Comparison of ENCODE assay signal across 14 mouse cellular contexts in genomic region chr5:99402784-99403183, GRCm38 (mm10).
DNase-seq lines count a peak whose midpoint lies in the region; ATAC-seq lines count a peak whose summit lies in the region.
"Had no signal": no experiment of that assay in that cellular context is flagged by ENCODE, and none has a peak within 500 bp of the region (broad histone marks: within the 10 kb centered on the region; RNA-seq: fewer than 3 reads in every experiment).

No protein-coding gene starts in this region.

- no peaks in the 10 kb centered on the region for H3K27me3 ChIP-seq in forebrain, embryonic 11.5 days (ENCODE audit: control insufficient read depth, insufficient read depth, low read length)
- H3K27me3 ChIP-seq in forebrain, embryonic 10.5 days (ENCODE audit: poor library complexity, severe bottlenecking): peaks cover 53% of the 10 kb centered on the region
- no peaks in the 10 kb centered on the region for H3K27me3 ChIP-seq in neural tube, embryonic 11.5 days (ENCODE audit: control insufficient read depth, insufficient read depth, low read length)
- no peaks in the 10 kb centered on the region for H3K27me3 ChIP-seq in neural tube, embryonic 15.5 days (replicated peaks)
- H3K27me3 ChIP-seq: kidney, embryonic 15.5 days had no signal

- H3K4me1 ChIP-seq in forebrain, embryonic 11.5 days (replicated peaks; ENCODE audit: control insufficient read depth, insufficient read depth, low read length): peaks cover 7% of the 10 kb centered on the region; the same call in 1 of the 2 replicates
- H3K4me1 ChIP-seq in forebrain, embryonic 10.5 days: peaks cover 64% of the 10 kb centered on the region
- 0 out of 2 replicates have a peak, but pooled peaks cover 2% of the 10 kb centered on the region for H3K4me1 ChIP-seq in neural tube, embryonic 11.5 days (ENCODE audit: control insufficient read depth, insufficient read depth, low read length)
- H3K4me1 ChIP-seq in neural tube, embryonic 15.5 days: peaks cover 29% of the 10 kb centered on the region

- H3K9me3 ChIP-seq in forebrain, embryonic 11.5 days (ENCODE audit: control insufficient read depth, low read length): no peaks in the 10 kb centered on the region
- H3K9me3 ChIP-seq in forebrain, embryonic 10.5 days: no peaks in the 10 kb centered on the region
- H3K9me3 ChIP-seq in neural tube, embryonic 11.5 days (ENCODE audit: control insufficient read depth, low read length): no peaks in the 10 kb centered on the region
- H3K9me3 ChIP-seq in neural tube, embryonic 15.5 days (replicated peaks): no peaks in the 10 kb centered on the region
- H3K9me3 ChIP-seq: kidney, embryonic 15.5 days had no signal

- H3K9ac ChIP-seq in forebrain, embryonic 11.5 days (ENCODE audit: low read length): no peak overlapping the region
- no peak overlapping the region for H3K9ac ChIP-seq in neural tube, embryonic 11.5 days (ENCODE audit: low read length)
- no peak overlapping the region for H3K9ac ChIP-seq in neural tube, embryonic 15.5 days (replicated peaks)
- H3K9ac ChIP-seq: kidney, embryonic 15.5 days had no signal

- ATAC-seq in forebrain, embryonic 11.5 days (replicated peaks; ENCODE audit: low FRiP score): peak; percentile 49; the same call in 1 of the 2 replicates
- ATAC-seq in neural tube, embryonic 11.5 days (ENCODE audit: insufficient read depth, low FRiP score, low TSS enrichment): peak; percentile 36; the same call in 1 of the 2 replicates
- peak; percentile 45; the same call in 1 of the 2 replicates for ATAC-seq in neural tube, embryonic 15.5 days (ENCODE audit: low FRiP score)

- 40% methylated on average over 2 of the region's 2 CpGs for WGBS in forebrain, embryonic 11.5 days
- WGBS in forebrain, embryonic 10.5 days: 55% methylated on average over 2 of the region's 2 CpGs
- 27% methylated on average over 2 of the region's 2 CpGs for WGBS in neural tube, embryonic 11.5 days
- WGBS in neural tube, embryonic 15.5 days: 20% methylated on average over 2 of the region's 2 CpGs

- no peaks in the 10 kb centered on the region for H3K36me3 ChIP-seq in forebrain, embryonic 11.5 days (ENCODE audit: control insufficient read depth, insufficient read depth, low read length)
- no peaks in the 10 kb centered on the region for H3K36me3 ChIP-seq in forebrain, embryonic 10.5 days (replicated peaks)
- no peaks in the 10 kb centered on the region for H3K36me3 ChIP-seq in neural tube, embryonic 11.5 days (ENCODE audit: control insufficient read depth, insufficient read depth, low read length)
- H3K36me3 ChIP-seq in neural tube, embryonic 15.5 days: no peaks in the 10 kb centered on the region
- H3K36me3 ChIP-seq: kidney, embryonic 15.5 days had no signal

- no peak overlapping the region for H3K4me3 ChIP-seq in forebrain, embryonic 11.5 days (ENCODE audit: low read depth, low read length)
- H3K4me3 ChIP-seq in forebrain, embryonic 10.5 days: no peak overlapping the region
- no peak overlapping the region for H3K4me3 ChIP-seq in neural tube, embryonic 11.5 days (ENCODE audit: low read depth, low read length)
- no peak overlapping the region for H3K4me3 ChIP-seq in neural tube, embryonic 15.5 days (replicated peaks)
- H3K4me3 ChIP-seq: kidney, embryonic 15.5 days had no signal

- no peak overlapping the region for H3K4me2 ChIP-seq in forebrain, embryonic 11.5 days (ENCODE audit: low read depth, low read length, severe bottlenecking)
- H3K4me2 ChIP-seq in neural tube, embryonic 11.5 days (ENCODE audit: low read depth): no peak overlapping the region
- H3K4me2 ChIP-seq in neural tube, embryonic 15.5 days: no peak overlapping the region
- H3K4me2 ChIP-seq: kidney, embryonic 15.5 days had no signal

- no peak overlapping the region for H3K27ac ChIP-seq in forebrain, embryonic 11.5 days (ENCODE audit: low read depth, low read length)
- H3K27ac ChIP-seq in forebrain, embryonic 10.5 days: no peak overlapping the region
- no peak overlapping the region for H3K27ac ChIP-seq in neural tube, embryonic 11.5 days (ENCODE audit: low read depth, low read length)
- H3K27ac ChIP-seq in neural tube, embryonic 15.5 days (replicated peaks): no peak overlapping the region
- H3K27ac ChIP-seq: kidney, embryonic 15.5 days had no signal

- no peak for DNase-seq in forebrain, embryonic 11.5 days (ENCODE audit: low spot score)
- DNase-seq in forebrain, embryonic 10.5 days (ENCODE audit: extremely low spot score, low spot score): no peak
- DNase-seq in neural tube, embryonic 11.5 days (ENCODE audit: low spot score): no peak
- DNase-seq in neural tube, embryonic 10.5 days (ENCODE audit: extremely low spot score, low spot score): no peak
- DNase-seq in mesoderm, embryonic 11.5 days (ENCODE audit: low read depth, low spot score): peak; percentile 47
- DNase-seq in layer of hippocampus, postnatal 36 days: no peak
- DNase-seq in layer of hippocampus, postnatal 10 days (ENCODE audit: low spot score in 2 of 2): no peak
- DNase-seq: cerebellum, adult 8-10 months; liver; lung, postnatal 10 days; right cerebral cortex, adult 18-20 months; thymus, postnatal 25 days had no signal
